Mouse (Mus musculus): ENCODE results near the gene Sfxn5.

DNA sequence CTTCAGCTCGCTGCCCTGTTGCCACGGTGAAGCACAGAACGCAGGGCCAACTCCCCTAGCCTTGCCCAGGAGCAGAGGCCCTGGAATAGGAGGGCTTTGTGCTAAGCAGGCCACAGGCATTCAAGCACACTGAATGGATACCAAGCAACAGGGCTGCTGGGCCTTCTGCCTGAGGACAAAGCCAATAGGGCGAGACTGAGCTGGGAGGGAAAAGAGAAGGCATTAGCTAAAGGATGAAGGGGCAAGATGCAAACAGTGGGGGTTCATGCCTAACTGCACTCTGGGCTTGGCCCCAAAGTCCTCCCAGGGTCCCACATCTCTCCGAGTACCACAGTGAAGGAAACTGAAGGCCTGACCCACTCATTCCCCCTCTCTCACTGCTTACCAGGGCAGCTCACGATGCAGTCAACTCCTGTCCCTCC, 12.8 kb downstream of the Sfxn5 start:
- TF ChIP-seq CTCF (IDR thresholded peaks at IDR 0.05; ENCODE audit: low read depth) = no peak
- no peak for TF ChIP-seq EP300 (IDR thresholded peaks at IDR 0.05; ENCODE audit: low read depth)

Measured in heart, postnatal 0 days (tissue).